Mouse (Mus musculus): ENCODE measurements around the gene Ankrd1. TPM values are rescaled to one million over a fixed set of nuclear protein-coding genes. Genes with fewer than 3 reads are reported as not detected.

Gene Ankrd1
- polyA plus RNA-seq, 1 experiment from 2014 or later: 665 TPM

DNA sequence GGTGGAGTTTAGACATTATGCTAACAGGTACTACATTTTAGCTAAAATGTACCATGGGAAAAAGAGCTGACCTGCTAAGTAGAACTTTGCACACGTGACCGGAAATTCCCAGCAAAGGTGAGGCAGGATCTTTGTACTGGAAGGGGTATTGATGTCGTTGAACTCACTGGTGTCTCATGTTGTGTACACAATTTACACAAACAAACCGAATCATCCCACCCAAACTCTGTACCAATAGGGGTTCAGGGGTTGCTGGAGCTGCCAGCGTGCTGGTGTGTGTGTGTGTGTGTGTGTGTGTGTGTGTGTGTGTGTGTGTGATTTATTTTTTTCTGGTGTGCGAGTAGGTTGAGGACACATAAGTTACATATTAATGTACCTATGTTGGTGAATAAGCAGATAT is 13.2 kb upstream of the Ankrd1 start:
- POLR2A ChIA-PET: interaction anchor here (0.5 to 0.7 kb wide), 2 partner anchors 295 to 363 kb away, joined by 3 to 5 read pairs; no protein-coding TSS in a partner anchor
- no peaks in the 10 kb centered on the region for H3K27me3 ChIP-seq
- no peak for DNase-seq (ENCODE audit: low read depth, low spot score)
- in situ Hi-C loops (cut with MboI; ENCODE audit: low pct_unique_long_range_greater_than_20kb): no loop called here
- no peak for TF ChIP-seq CTCF (IDR thresholded peaks at IDR 0.05)
- no peak for ATAC-seq
- CTCF ChIA-PET: interaction anchor here (1.2 to 1.4 kb wide), 3 partner anchors 14 to 17 kb away, joined by 3 to 4 read pairs (median 4); no protein-coding TSS in a partner anchor

DNA sequence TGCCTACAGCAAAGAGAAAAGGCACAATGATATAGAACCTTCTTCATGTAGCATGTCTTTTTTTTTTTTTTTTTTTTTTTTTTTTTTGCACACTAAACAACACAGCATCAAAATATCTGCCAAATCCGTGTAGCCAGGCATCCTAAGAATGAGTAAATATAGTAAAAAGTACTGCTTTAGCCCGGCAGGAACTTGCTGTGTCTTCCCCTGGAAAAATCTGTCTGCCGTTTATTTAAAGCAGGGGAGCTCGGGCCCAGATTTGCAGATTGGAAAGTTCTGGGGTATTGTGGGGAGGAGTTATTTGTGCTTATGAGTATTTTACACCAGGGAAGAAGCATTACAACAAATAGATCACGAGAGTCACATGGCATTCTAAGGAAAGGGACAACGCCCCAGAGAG is 12.1 kb upstream of the Ankrd1 start:
- CTCF ChIA-PET: interaction anchor here (1.2 kb wide), 1 partner anchor 15 kb away, joined by 4 read pairs; no protein-coding TSS in a partner anchor
- DNase-seq (ENCODE audit: low read depth, low spot score) (no peak), ATAC-seq (no peak)
- no peaks in the 10 kb centered on the region for H3K27me3 ChIP-seq
- POLR2A ChIA-PET: no interaction called here
- in situ Hi-C loops (cut with MboI; ENCODE audit: low pct_unique_long_range_greater_than_20kb): no loop called here
- no peak for TF ChIP-seq CTCF (IDR thresholded peaks at IDR 0.05)

DNA sequence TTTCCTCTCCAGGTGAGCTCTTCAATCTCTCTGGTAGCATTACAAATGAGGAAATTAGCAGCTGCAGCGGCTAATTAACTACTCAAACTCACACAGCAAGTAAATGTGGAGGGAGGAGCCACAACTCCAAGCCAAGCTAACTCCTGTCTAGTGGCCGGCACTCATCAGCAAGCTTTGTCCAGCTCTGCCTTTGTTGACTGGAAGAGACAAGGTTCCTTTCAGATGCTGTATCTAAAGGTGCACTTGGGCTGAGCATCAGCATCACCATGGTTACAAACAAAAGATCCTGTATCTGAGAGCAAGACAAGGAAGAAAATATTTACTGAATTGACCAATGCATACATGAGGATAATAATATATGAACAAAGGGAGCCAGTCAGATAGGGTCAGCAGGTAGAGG is 10.3 kb upstream of the Ankrd1 start:
- TF ChIP-seq CTCF (IDR thresholded peaks at IDR 0.05): no peak
- ChIA-PET POLR2A (interaction anchor here (5.1 kb wide), 1 partner anchor 13 kb away, joined by 62 read pairs; the partner anchor contains the start of gene Ankrd1), CTCF (interaction anchor here (1.2 to 3.8 kb wide), 3 partner anchors 12 to 53 kb away, joined by 3 to 28 read pairs (median 4); partner anchors contain the start of gene Ankrd1)
- DNase-seq (ENCODE audit: low read depth, low spot score): no peak
- in situ Hi-C loops (cut with MboI; ENCODE audit: low pct_unique_long_range_greater_than_20kb): no loop called here
- no peaks in the 10 kb centered on the region for H3K27me3 ChIP-seq
- no peak for ATAC-seq

DNA sequence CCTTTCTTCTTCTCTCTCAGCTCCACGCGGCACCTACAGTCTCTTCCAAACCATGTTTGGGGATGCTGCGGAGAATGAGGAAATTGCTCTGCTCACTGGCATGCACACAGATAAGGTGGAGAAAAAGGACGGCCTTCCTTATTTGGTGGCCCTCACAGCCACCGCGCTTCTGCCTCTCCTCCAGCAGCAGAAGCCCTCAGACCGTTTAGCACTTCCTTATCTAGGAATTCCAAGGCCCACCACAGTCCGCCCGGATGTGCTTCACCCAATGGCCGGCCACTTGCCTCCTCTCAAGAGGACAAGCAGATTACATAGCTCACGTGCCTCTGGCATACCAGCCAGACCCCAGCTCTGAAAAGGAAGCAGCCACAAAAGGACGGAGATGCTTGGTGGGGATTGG is 9.7 kb upstream of the Ankrd1 start:
- no peak for DNase-seq (ENCODE audit: low read depth, low spot score)

DNA sequence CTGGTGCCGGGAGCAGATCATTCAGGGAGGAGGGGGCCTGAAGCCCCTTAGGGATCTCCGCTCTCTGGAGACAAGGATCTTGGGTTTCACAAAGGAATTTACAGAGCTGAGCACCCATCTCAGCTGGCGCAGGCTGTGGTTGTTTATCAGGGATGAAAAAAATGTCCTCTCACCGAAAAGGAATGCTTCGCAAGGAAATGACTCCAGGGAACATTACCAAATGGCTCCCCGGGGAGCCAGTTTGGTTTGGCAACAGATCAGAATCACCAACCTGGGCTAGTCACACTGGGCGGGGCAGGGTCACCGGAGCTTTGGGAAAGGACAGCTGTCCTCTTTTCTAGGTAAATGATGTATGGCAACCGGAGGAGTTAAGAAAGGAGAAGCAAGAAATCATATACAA is 9.3 kb upstream of the Ankrd1 start:
- DNase-seq (ENCODE audit: low read depth, low spot score): peak; percentile 89
- in situ Hi-C loops (cut with MboI; ENCODE audit: low pct_unique_long_range_greater_than_20kb): no loop called here
- ATAC-seq: peak; percentile 93
- no peak for TF ChIP-seq CTCF (IDR thresholded peaks at IDR 0.05)
- ChIA-PET CTCF (interaction anchor here (0.7 to 3.8 kb wide), 5 partner anchors 11 to 54 kb away, joined by 3 to 28 read pairs (median 4); partner anchors contain the start of gene Ankrd1), POLR2A (interaction anchor here (5.1 kb wide), 1 partner anchor 12 kb away, joined by 62 read pairs; the partner anchor contains the start of gene Ankrd1)
- no peaks in the 10 kb centered on the region for H3K27me3 ChIP-seq

More for the DNA sequence above, 9.7 kb upstream of the Ankrd1 start:
- POLR2A ChIA-PET: interaction anchor here (5.1 kb wide), 1 partner anchor 12 kb away, joined by 62 read pairs; the partner anchor contains the start of gene Ankrd1
- H3K27me3 ChIP-seq: no peaks in the 10 kb centered on the region
- peak; percentile 66 for ATAC-seq
- no peak for TF ChIP-seq CTCF (IDR thresholded peaks at IDR 0.05)
- in situ Hi-C loops (cut with MboI; ENCODE audit: low pct_unique_long_range_greater_than_20kb): no loop called here
- CTCF ChIA-PET: interaction anchor here (0.7 to 3.8 kb wide), 5 partner anchors 11 to 53 kb away, joined by 3 to 28 read pairs (median 4); partner anchors contain the start of gene Ankrd1

DNA sequence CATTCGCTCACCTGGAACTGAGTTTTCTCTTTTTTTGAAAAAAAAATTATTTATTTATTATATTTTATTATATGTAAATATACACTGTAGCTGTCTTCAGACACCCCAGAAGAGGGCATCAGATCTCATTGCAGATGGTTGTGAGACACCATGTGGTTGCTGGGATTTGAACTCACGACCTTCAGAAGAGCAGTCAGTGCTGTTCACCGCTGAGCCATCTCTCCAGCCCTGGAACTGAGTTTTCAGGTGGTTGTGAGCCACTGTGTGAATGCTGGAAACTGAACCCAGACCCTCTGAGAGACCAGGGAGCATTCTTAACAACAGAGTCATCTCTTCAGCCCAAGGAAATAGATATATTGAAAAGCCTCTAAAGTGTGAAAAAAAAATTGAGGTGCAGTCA is 8.5 kb upstream of the Ankrd1 start:
- ATAC-seq (peak; percentile 0), DNase-seq (ENCODE audit: low read depth, low spot score) (no peak)
- CTCF ChIA-PET: interaction anchor here (3.8 kb wide), 1 partner anchor 10 kb away, joined by 28 read pairs; the partner anchor contains the start of gene Ankrd1
- TF ChIP-seq CTCF (IDR thresholded peaks at IDR 0.05): no peak
- no peaks in the 10 kb centered on the region for H3K27me3 ChIP-seq
- POLR2A ChIA-PET: interaction anchor here (0.6 to 5.1 kb wide), 2 partner anchors 11 to 34 kb away, joined by 3 to 62 read pairs; partner anchors contain the start of gene Ankrd1
- in situ Hi-C loops (cut with MboI; ENCODE audit: low pct_unique_long_range_greater_than_20kb): no loop called here

DNA sequence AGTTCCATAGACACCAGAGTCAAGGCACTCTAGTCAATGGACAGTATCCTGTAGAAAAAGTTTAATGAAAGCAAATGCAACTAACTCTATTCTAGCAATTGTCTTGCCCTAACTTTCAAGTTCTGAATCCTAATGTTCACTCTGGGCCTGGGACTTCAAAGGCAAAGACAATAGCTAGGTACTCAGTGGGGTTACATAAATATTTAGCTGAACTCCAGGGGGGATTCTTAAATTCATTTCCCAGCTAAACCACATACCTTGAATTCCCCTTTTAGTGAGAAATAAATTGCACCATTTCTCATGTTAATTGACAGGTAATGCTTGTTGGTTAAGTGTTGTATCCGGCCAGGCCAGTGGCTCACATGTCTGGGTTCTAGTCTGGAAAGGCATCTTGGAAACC is 4.3 kb upstream of the Ankrd1 start:
- no peaks in the 10 kb centered on the region for H3K27me3 ChIP-seq
- TF ChIP-seq CTCF (IDR thresholded peaks at IDR 0.05): no peak
- POLR2A ChIA-PET: no interaction called here
- CTCF ChIA-PET: no interaction called here
- ATAC-seq (no peak), DNase-seq (ENCODE audit: low read depth, low spot score) (no peak)
- in situ Hi-C loops (cut with MboI; ENCODE audit: low pct_unique_long_range_greater_than_20kb): no loop called here

DNA sequence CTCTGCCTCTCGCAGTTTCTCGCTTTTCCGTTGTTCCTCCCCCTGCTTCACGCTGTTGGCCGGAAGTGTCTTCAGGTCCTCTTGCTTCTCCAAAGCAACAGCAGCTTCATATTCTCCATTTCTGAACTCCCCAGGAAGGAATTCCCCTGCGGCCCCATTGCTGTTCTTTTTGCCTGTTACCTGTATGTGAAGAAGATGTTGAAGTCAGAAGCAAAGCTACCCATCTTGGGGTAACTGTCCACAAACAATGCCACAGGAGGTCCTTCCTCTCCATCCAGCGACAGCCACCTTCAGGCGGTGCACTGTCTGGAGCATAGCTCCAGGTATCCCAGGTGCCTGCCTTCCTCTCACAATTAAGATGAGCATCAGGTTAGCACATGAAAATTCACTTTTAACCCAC is 680 bp downstream of the Ankrd1 start:
- CTCF ChIA-PET: interaction anchor here (1.7 to 5.2 kb wide), 2 partner anchors 9 to 29 kb away, joined by 6 to 28 read pairs; no protein-coding TSS in a partner anchor
- no peak for DNase-seq (ENCODE audit: low read depth, low spot score)
- POLR2A ChIA-PET: interaction anchor here (6.7 kb wide), 1 partner anchor 9 kb away, joined by 62 read pairs; no protein-coding TSS in a partner anchor
- in situ Hi-C loops (cut with MboI; ENCODE audit: low pct_unique_long_range_greater_than_20kb): loop anchor here (10.0 kb wide), 1 partner anchor 806 kb away; the partner anchor contains the start of gene Btaf1
- no peak for TF ChIP-seq CTCF (IDR thresholded peaks at IDR 0.05)
- H3K27me3 ChIP-seq: no peaks in the 10 kb centered on the region
- peak; percentile 6 for ATAC-seq

DNA sequence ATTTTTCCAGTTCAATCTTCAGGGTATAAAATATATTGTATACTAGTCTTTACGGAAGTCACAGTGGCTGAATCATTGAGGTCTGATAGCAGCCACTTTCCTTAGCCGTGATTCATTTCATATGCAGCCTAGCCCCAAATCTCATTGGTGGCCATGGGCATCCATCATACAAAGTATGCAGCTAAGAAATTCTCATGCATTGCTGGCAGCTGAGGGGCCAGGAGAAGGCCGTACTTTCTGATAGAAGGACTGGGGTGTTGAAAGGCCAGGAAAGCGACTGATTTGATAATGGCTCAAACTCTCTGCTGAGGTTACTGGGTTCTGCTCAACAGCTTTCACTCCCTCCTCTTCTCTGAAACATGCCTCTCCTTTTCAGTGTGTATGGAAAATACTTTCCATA is 3.7 kb downstream of the Ankrd1 start:
- no peaks in the 10 kb centered on the region for H3K27me3 ChIP-seq
- in situ Hi-C loops (cut with MboI; ENCODE audit: low pct_unique_long_range_greater_than_20kb): loop anchor here (10.0 kb wide), 1 partner anchor 809 kb away; the partner anchor contains the start of gene Btaf1
- no peak for TF ChIP-seq CTCF (IDR thresholded peaks at IDR 0.05)
- DNase-seq (ENCODE audit: low read depth, low spot score) (no peak), ATAC-seq (no peak)
- CTCF ChIA-PET: interaction anchor here (1.3 to 5.2 kb wide), 3 partner anchors 12 to 33 kb away, joined by 3 to 28 read pairs (median 4); no protein-coding TSS in a partner anchor
- POLR2A ChIA-PET: interaction anchor here (6.7 kb wide), 1 partner anchor 12 kb away, joined by 62 read pairs; no protein-coding TSS in a partner anchor

DNA sequence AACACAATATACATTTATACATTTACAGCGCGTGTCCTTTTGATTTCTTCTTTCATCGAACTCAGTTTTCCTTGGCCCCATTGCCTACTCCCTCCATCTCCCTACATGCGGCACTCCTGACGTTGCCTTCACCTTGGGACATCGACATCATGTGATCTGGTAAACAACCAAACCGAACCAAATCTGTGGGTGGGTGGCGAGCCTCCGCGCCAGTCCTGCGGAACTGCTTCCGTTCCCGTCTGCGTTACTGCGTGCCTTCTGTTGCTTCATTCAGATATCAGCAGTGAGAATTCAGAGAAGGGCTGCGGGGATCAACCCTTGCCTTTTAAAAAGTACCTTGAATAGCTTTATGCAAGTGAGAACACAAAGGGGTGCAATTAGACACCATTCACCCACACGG is 7.9 kb downstream of the Ankrd1 start:
- in situ Hi-C loops (cut with MboI; ENCODE audit: low pct_unique_long_range_greater_than_20kb): loop anchor here (5.0 to 10.0 kb wide), 2 partner anchors 35 to 813 kb away; partner anchors contain the start of gene Btaf1

More for the DNA sequence above, 7.9 kb downstream of the Ankrd1 start:
- DNase-seq (ENCODE audit: low read depth, low spot score): no peak
- POLR2A ChIA-PET: interaction anchor here (1.0 kb wide), 1 partner anchor 36 kb away, joined by 5 read pairs; no protein-coding TSS in a partner anchor
- CTCF ChIA-PET: interaction anchor here (0.8 to 1.3 kb wide), 4 partner anchors 17 to 332 kb away, joined by 3 to 4 read pairs (median 3); no protein-coding TSS in a partner anchor
- ATAC-seq: no peak
- no peak for TF ChIP-seq CTCF (IDR thresholded peaks at IDR 0.05)
- no peaks in the 10 kb centered on the region for H3K27me3 ChIP-seq

Data from Patski (cell line).